ENCODE assay signal across 7 mouse cellular contexts in genomic region chr13:28651810-28652209, GRCm38 (mm10).
DNase-seq lines count a peak whose midpoint lies in the region; TF ChIP-seq lines count a peak whose summit lies in the region.

No protein-coding gene starts in this region.

- H3K27me3 ChIP-seq in embryonic facial prominence, embryonic 10.5 days (replicated peaks; ENCODE audit: low read depth, poor library complexity, severe bottlenecking): no peaks in the 10 kb centered on the region

- H3K9me3 ChIP-seq in embryonic facial prominence, embryonic 10.5 days: no peaks in the 10 kb centered on the region

- H3K36me3 ChIP-seq in embryonic facial prominence, embryonic 10.5 days (replicated peaks): peaks cover 2% of the 10 kb centered on the region; the same call in 1 of the 2 replicates

- peak; percentile 49 to 61 for DNase-seq in lung, adult 18-20 months
- DNase-seq in lung, adult 2 months: no peak
- DNase-seq in embryonic facial prominence, embryonic 10.5 days (ENCODE audit: low spot score): no peak
- peak; percentile 26 for DNase-seq in heart, adult 8-10 months (ENCODE audit: low spot score)
- peak; percentile 56 for DNase-seq in left cerebral cortex, postnatal 4 days
- DNase-seq in urinary bladder, postnatal 14 days (ENCODE audit: low spot score): no peak
- DNase-seq in embryo, embryonic 10 days (ENCODE audit: low spot score): no peak

- 0 out of 2 replicates have a peak overlapping the region, but pooled peaks have one; percentile 49 for H3K27ac ChIP-seq in embryonic facial prominence, embryonic 10.5 days (replicated peaks)

- 51% methylated on average over 2 of the region's 2 CpGs for WGBS in lung, adult 2 months
- WGBS in embryonic facial prominence, embryonic 10.5 days: 81% methylated on average over 2 of the region's 2 CpGs

- no peak for TF ChIP-seq CTCF in lung, adult 2 months (IDR thresholded peaks at IDR 0.05; ENCODE audit: insufficient read depth, low read length)

- no peaks in the 10 kb centered on the region for H3K4me1 ChIP-seq in lung, adult 2 months (ENCODE audit: control insufficient read depth, insufficient read depth, low read length)
- peaks cover 27% of the 10 kb centered on the region for H3K4me1 ChIP-seq in embryonic facial prominence, embryonic 10.5 days

- no peak for TF ChIP-seq POLR2A in lung, adult 2 months (IDR thresholded peaks at IDR 0.05; ENCODE audit: borderline replicate concordance, extremely low read depth, low read depth, low read length)

- intact Hi-C loops in left cerebral cortex, postnatal 4 days (cut with DNase I): no loop called here

- H3K4me3 ChIP-seq in lung, adult 2 months (replicated peaks; ENCODE audit: extremely low read depth, low read depth, low read length): no peak overlapping the region
- H3K4me3 ChIP-seq in embryonic facial prominence, embryonic 10.5 days: no peak overlapping the region

Comparison
In these comparisons a context has a peak if more than half of its experiments do, and no peak if none do; other contexts are left out.
1. DNase-seq: peak in lung, adult 18-20 months (2 of 2), heart, adult 8-10 months (single experiment) and left cerebral cortex, postnatal 4 days (single experiment); none in lung, adult 2 months (single experiment), embryonic facial prominence, embryonic 10.5 days (single experiment), urinary bladder, postnatal 14 days (single experiment) and embryo, embryonic 10 days (single experiment).